Mouse (Mus musculus) liver, postnatal 0 days (tissue): ENCODE data around the gene 4933405O20Rik.

Experiments used
- CTCF ChIP-seq: sonication (generic); IDR thresholded peaks from 2 replicates; pipeline ENCODE4 v1.5.1; 2016; ENCODE audit warnings: antibody characterized with exemption, low read depth
- EP300 ChIP-seq: IDR thresholded peaks from 2 replicates; pipeline ENCODE4 v1.6.1; 2016; ENCODE audit warnings: antibody characterized with exemption, low read depth, mild to moderate bottlenecking

GRCm38 (mm10) chr7:50562708-50563107 lies 36.3 kb upstream of the 4933405O20Rik start:
- no peak for TF ChIP-seq CTCF
- no peak for TF ChIP-seq EP300
